Mouse (Mus musculus) activated CD4-positive, CD25-positive, alpha-beta regulatory T cell, adult 9 weeks (primary cell): Measurements from ENCODE around the gene Arhgef16. TPM values are rescaled to one million over a fixed set of nuclear protein-coding genes. Genes with fewer than 3 reads are reported as not detected.

ENCODE experiments used
- polyA plus RNA-seq: library from polyadenylated mRNA; unstranded; fragments of 100-300 nt; shearing (Covaris generic); gene quantifications from one replicate; pipeline ENCODE4 v1.2.1, GENCODE M21; 2017

Arhgef16 gene
- 0.32 TPM for polyA plus RNA-seq

DNA sequence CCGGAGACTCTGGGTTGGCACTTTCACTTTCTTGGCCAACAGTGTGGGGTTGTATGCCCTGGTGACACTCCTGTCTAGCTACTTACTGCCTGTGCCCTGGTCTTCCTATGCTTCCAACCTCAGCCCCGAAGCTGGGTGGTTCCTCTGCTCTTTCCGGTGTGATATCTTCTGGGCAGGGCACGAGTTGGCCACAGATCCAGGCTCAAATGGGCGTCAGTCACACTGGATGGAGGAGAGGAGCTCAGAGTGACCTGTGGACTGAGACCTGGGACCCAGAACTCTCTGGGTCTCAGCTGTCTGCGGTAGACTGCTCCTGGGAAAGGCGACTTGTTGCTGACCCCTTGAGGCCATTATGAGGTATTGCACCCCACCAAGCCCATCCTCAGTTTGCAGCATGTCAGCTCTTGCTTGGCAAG, at the start of gene Arhgef16:
Arhgef16 (minus strand) TSS at position 211 of the 416 bp plus-strand sequence.

GRCm38 (mm10) chr4:154335761-154336160, 34.3 kb upstream of the Arhgef16 start, which contains the start of gene B230104I21Rik:
B230104I21Rik (plus strand) TSS chr4:154336127.

Other genes with a start within 250 kb of the Arhgef16 start
- 0.20 TPM for gene Trp73, start 161.5 kb downstream of the Arhgef16 start, polyA plus RNA-seq
- 39.8 TPM for gene Wrap73, start 159.3 kb downstream of the Arhgef16 start, polyA plus RNA-seq
- gene Tprgl, start 141.0 kb downstream of the Arhgef16 start, polyA plus RNA-seq = 22.9 TPM
- not detected for gene Megf6, start 130.9 kb downstream of the Arhgef16 start, polyA plus RNA-seq
- not detected for gene B230104I21Rik, start 34.5 kb upstream of the Arhgef16 start, polyA plus RNA-seq